Mouse (Mus musculus) erythroid progenitor cell, adult 5-6 weeks (primary cell): ENCODE measurements around the gene Zfp36. TPM values are rescaled to one million over a fixed set of nuclear protein-coding genes. Genes with fewer than 3 reads are reported as not detected.

Experiments used
- ATAC-seq: replicated peaks from 2 replicates; pipeline ENCODE4 v1.8.0; 2016; ENCODE audit warnings: moderate number of reproducible peaks, mild to moderate bottlenecking, moderate TSS enrichment, inconsistent platforms; ENCODE audit not compliant: poor library complexity, low FRiP score, severe bottlenecking
- total RNA-seq, 2 experiments: library from RNA; stranded (forward) in 1 of 2; stranded (reverse) in 1 of 2; fragments of 150-400 nt in 1 of 2; fragments of 186-747, 209-891 nt in 1 of 2; gene quantifications; 2 replicates each; pipeline versions ENCODE4 v1.2.3 to v1.2.4; 2015 to 2017; ENCODE audit warnings: low replicate concordance in 2 of 2

The Zfp36 gene
- total RNA-seq, 2 experiments from 2014 or later, result 3.9 to 39.8 TPM

- ATAC-seq, result peak; percentile 98
Measured at GRCm38 (mm10) chr7:28350155-28350883, 29.7 kb downstream of the Zfp36 start, which contains the start of gene Rps16. TSS of gene Rps16 (plus strand) at chr7:28350652.

GRCm38 (mm10) chr7:28348601-28349000, 31.5 kb downstream of the Zfp36 start:
- no peak for ATAC-seq

GRCm38 (mm10) chr7:28347746-28348145, 32.3 kb downstream of the Zfp36 start:
- no peak for ATAC-seq

GRCm38 (mm10) chr7:28344637-28345036, 35.4 kb downstream of the Zfp36 start:
- ATAC-seq, result peak; percentile 83

GRCm38 (mm10) chr7:28341381-28341780, 38.7 kb downstream of the Zfp36 start:
- ATAC-seq, result no peak

- peak; percentile 47; the same call in 1 of the 2 replicates for ATAC-seq
Measured at GRCm38 (mm10) chr7:28339213-28339917, 40.7 kb downstream of the Zfp36 start.

GRCm38 (mm10) chr7:28338108-28338998, 41.7 kb downstream of the Zfp36 start, which contains the start of gene Supt5:
TSS of gene Supt5 (minus strand) at chr7:28338746.
- peak; percentile 98 for ATAC-seq

- no peak for ATAC-seq
Measured at GRCm38 (mm10) chr7:28335471-28335870, 44.6 kb downstream of the Zfp36 start.

- no peak for ATAC-seq
Measured at GRCm38 (mm10) chr7:28334534-28334933, 45.5 kb downstream of the Zfp36 start.

GRCm38 (mm10) chr7:28328260-28328659, 51.8 kb downstream of the Zfp36 start:
- no peak for ATAC-seq

Other genes starting within 250 kb of the Zfp36 start
- 18.4 and 40.4 TPM in 2 replicates for gene Fbl, start 210.5 kb downstream of the Zfp36 start, total RNA-seq (2015; ENCODE audit: low replicate concordance)
- gene Fbl, start 210.5 kb downstream of the Zfp36 start, total RNA-seq (2017; ENCODE audit: low replicate concordance), result 15.7 and 17.5 TPM in 2 replicates
- 7.5 and 10.1 TPM in 2 replicates for gene Dyrk1b, start 200.8 kb downstream of the Zfp36 start, total RNA-seq (2015; ENCODE audit: low replicate concordance)
- 8.4 and 12.5 TPM in 2 replicates for gene Dyrk1b, start 200.8 kb downstream of the Zfp36 start, total RNA-seq (2017; ENCODE audit: low replicate concordance)
- gene Eid2, start 112.4 kb downstream of the Zfp36 start, total RNA-seq (2015; ENCODE audit: low replicate concordance), result 10.1 TPM in 1 of 2 replicates, not detected in the other
- gene Eid2, start 112.4 kb downstream of the Zfp36 start, total RNA-seq (2017; ENCODE audit: low replicate concordance), result 3.3 TPM in 1 of 2 replicates, not detected in the other
- 5.4 TPM in 1 of 2 replicates, not detected in the other for gene Eid2b, start 102.5 kb downstream of the Zfp36 start, total RNA-seq (2015; ENCODE audit: low replicate concordance)
- gene Eid2b, start 102.5 kb downstream of the Zfp36 start, total RNA-seq (2017; ENCODE audit: low replicate concordance), result 2.1 TPM in 1 of 2 replicates, not detected in the other
- gene Selenov, start 89.1 kb downstream of the Zfp36 start, total RNA-seq (2015; ENCODE audit: low replicate concordance), result not detected in 2 replicates
- gene Selenov, start 89.1 kb downstream of the Zfp36 start, total RNA-seq (2017; ENCODE audit: low replicate concordance), result not detected in 2 replicates
- not detected in 2 replicates for gene Dll3, start 78.0 kb downstream of the Zfp36 start, total RNA-seq (2015; ENCODE audit: low replicate concordance)
- gene Dll3, start 78.0 kb downstream of the Zfp36 start, total RNA-seq (2017; ENCODE audit: low replicate concordance), result not detected in 2 replicates
- gene Timm50, start 68.2 kb downstream of the Zfp36 start, total RNA-seq (2015; ENCODE audit: low replicate concordance), result 15.9 and 16.3 TPM in 2 replicates
- 7.8 and 12.7 TPM in 2 replicates for gene Timm50, start 68.2 kb downstream of the Zfp36 start, total RNA-seq (2017; ENCODE audit: low replicate concordance)
- 33.5 and 37.8 TPM in 2 replicates for gene Supt5, start 41.5 kb downstream of the Zfp36 start, total RNA-seq (2015; ENCODE audit: low replicate concordance)
- gene Supt5, start 41.5 kb downstream of the Zfp36 start, total RNA-seq (2017; ENCODE audit: low replicate concordance), result 34.3 and 43.0 TPM in 2 replicates
- 892 and 1,114 TPM in 2 replicates for gene Rps16, start 29.6 kb downstream of the Zfp36 start, total RNA-seq (2015; ENCODE audit: low replicate concordance)
- 132 and 239 TPM in 2 replicates for gene Rps16, start 29.6 kb downstream of the Zfp36 start, total RNA-seq (2017; ENCODE audit: low replicate concordance)
- 2.1 and 5.8 TPM in 2 replicates for gene Plekhg2, start 7.7 kb downstream of the Zfp36 start, total RNA-seq (2015; ENCODE audit: low replicate concordance)
- 1.0 and 3.1 TPM in 2 replicates for gene Plekhg2, start 7.7 kb downstream of the Zfp36 start, total RNA-seq (2017; ENCODE audit: low replicate concordance)
- 0.84 and 13.0 TPM in 2 replicates for gene Med29, start 12.5 kb upstream of the Zfp36 start, total RNA-seq (2015; ENCODE audit: low replicate concordance)
- gene Med29, start 12.5 kb upstream of the Zfp36 start, total RNA-seq (2017; ENCODE audit: low replicate concordance), result 2.6 and 4.4 TPM in 2 replicates
- 21.4 and 56.6 TPM in 2 replicates for gene Paf1, start 12.7 kb upstream of the Zfp36 start, total RNA-seq (2015; ENCODE audit: low replicate concordance)
- 32.5 and 42.5 TPM in 2 replicates for gene Paf1, start 12.7 kb upstream of the Zfp36 start, total RNA-seq (2017; ENCODE audit: low replicate concordance)
- 79.3 and 117 TPM in 2 replicates for gene Gmfg, start 57.2 kb upstream of the Zfp36 start, total RNA-seq (2015; ENCODE audit: low replicate concordance)
- 55.6 and 119 TPM in 2 replicates for gene Gmfg, start 57.2 kb upstream of the Zfp36 start, total RNA-seq (2017; ENCODE audit: low replicate concordance)
- gene Lrfn1, start 71.7 kb upstream of the Zfp36 start, total RNA-seq (2015; ENCODE audit: low replicate concordance), result 0.84 TPM in 1 of 2 replicates, not detected in the other
- gene Lrfn1, start 71.7 kb upstream of the Zfp36 start, total RNA-seq (2017; ENCODE audit: low replicate concordance), result not detected in 2 replicates
- gene Ifnl2, start 130.2 kb upstream of the Zfp36 start, total RNA-seq (2015; ENCODE audit: low replicate concordance), result not detected in 2 replicates
- not detected in 2 replicates for gene Ifnl2, start 130.2 kb upstream of the Zfp36 start, total RNA-seq (2017; ENCODE audit: low replicate concordance)
- not detected in 2 replicates for gene Ifnl3, start 142.6 kb upstream of the Zfp36 start, total RNA-seq (2015; ENCODE audit: low replicate concordance)
- not detected in 2 replicates for gene Ifnl3, start 142.6 kb upstream of the Zfp36 start, total RNA-seq (2017; ENCODE audit: low replicate concordance)
- not detected in 2 replicates for gene Sycn, start 160.6 kb upstream of the Zfp36 start, total RNA-seq (2015; ENCODE audit: low replicate concordance)
- not detected in 2 replicates for gene Sycn, start 160.6 kb upstream of the Zfp36 start, total RNA-seq (2017; ENCODE audit: low replicate concordance)
- gene Nccrp1, start 167.0 kb upstream of the Zfp36 start, total RNA-seq (2015; ENCODE audit: low replicate concordance), result not detected in 2 replicates
- gene Nccrp1, start 167.0 kb upstream of the Zfp36 start, total RNA-seq (2017; ENCODE audit: low replicate concordance), result not detected in 2 replicates
- 15.9 and 29.6 TPM in 2 replicates for gene Samd4b, start 217.9 kb upstream of the Zfp36 start, total RNA-seq (2015; ENCODE audit: low replicate concordance)
- gene Samd4b, start 217.9 kb upstream of the Zfp36 start, total RNA-seq (2017; ENCODE audit: low replicate concordance), result 8.0 and 20.2 TPM in 2 replicates
- gene Pak4, start 217.9 kb upstream of the Zfp36 start, total RNA-seq (2015; ENCODE audit: low replicate concordance), result 7.6 and 9.6 TPM in 2 replicates
- gene Pak4, start 217.9 kb upstream of the Zfp36 start, total RNA-seq (2017; ENCODE audit: low replicate concordance), result 2.1 and 5.9 TPM in 2 replicates